Mouse (Mus musculus) Patski (cell line): ENCODE data around the gene Rd3l. TPM values are rescaled to one million over a fixed set of nuclear protein-coding genes. Genes with fewer than 3 reads are reported as not detected.
"Not testable (repeated sequence)": the region's sequence is repeated elsewhere in the genome, so short reads cannot be mapped to it uniquely, and the experiment has no call there.

Experiments used
- ATAC-seq: fragments of 100-300 bp; one replicate; pipeline ENCODE4 v1.8.0; 2021
- CTCF ChIA-PET: fragments of 350-600 bp; sonication (Branson Sonifier 250); formaldehyde crosslinking; loops from one replicate; lab custom pipeline; 2022; ENCODE audit warnings: inconsistent platforms; lab: Charles Lee
- POLR2A ChIA-PET: fragments of 350-600 bp; sonication (Branson Sonifier 250); formaldehyde crosslinking; loops from one replicate; lab custom pipeline; 2022; ENCODE audit warnings: antibody characterized with exemption, inconsistent platforms; lab: Charles Lee
- DNase-seq: peaks from one replicate; pipeline ENCODE4 v3.0.0-alpha.2; 2011; ENCODE audit warnings: low read depth, low spot score
- H3K27me3 ChIP-seq: fragments of 371-371 bp; one replicate; pipeline ENCODE4 v1.5.1; 2021
- CTCF ChIP-seq: fragments of 100-300 bp; IDR thresholded peaks from one replicate; pipeline ENCODE4 v1.5.1; 2021
- in situ Hi-C: fragments of 300-500 bp; cut with MboI; formaldehyde crosslinking; loops from 3 replicates; pipeline ENCODE4 v1.11.1; 2018; ENCODE audit warnings: low pct_unique_long_range_greater_than_20kb, mixed read lengths
- polyA plus RNA-seq: library from polyadenylated mRNA; unstranded; gene quantifications from one replicate; pipeline ENCODE4 v1.2.3, GENCODE M21; 2021

Rd3l gene
- polyA plus RNA-seq, 1 experiment from 2014 or later = not detected

DNA sequence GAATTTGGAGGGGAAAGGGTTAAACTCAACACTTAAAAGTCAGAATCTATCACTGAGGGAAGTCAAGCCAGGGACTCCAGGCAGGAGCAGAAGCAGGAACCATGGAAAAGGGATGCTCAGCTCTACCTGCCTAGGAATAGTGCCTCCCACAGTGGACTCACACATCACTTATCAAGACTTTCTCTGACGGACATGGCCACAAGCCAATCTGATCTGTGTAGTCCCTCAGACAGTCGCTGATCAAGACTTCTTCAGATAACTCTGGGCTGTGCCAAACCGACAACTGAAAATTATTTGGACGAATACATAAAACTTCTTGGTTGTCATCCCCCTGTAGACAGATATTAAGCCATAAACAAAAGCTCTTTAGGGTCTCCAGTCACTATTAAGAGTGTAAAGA lies 11.0 kb downstream of the Rd3l start:
- TF ChIP-seq CTCF = no peak
- DNase-seq (no peak), ATAC-seq (no peak)
- H3K27me3 ChIP-seq = peaks cover 7% of the 10 kb centered on the region
- CTCF ChIA-PET = no interaction called here
- POLR2A ChIA-PET = no interaction called here
- in situ Hi-C loops = no loop called here

DNA sequence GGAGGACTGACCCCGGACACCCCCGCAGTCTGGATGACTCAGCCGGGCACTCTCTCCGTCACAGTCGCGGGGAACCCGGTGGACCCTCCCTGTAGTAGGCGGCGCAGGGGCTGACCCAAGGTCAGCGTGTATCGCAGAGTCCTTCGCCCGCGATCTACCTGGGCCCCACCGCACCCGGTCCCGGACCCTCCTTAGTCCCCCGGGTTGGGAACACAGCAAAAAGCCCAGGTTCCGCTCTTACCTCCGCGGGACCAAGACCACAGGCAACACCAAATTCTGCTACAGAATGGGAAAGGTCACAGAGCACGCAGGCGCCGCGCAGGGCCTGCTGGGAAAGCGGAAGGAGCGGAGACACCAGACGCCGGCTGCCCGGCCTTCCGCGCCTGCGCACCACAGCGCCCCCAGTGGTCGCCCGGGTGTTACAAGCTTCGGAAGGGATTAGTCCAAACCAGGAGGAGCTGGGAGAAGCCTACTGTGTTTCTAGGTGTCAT lies 14.4 kb downstream of the Rd3l start, which contains the start of gene Atp5mpl:
TSS of gene Atp5mpl (minus strand) at position 295 of the 491 bp plus-strand sequence.
- ATAC-seq (peak; percentile 60), DNase-seq (no peak)
- peaks cover 7% of the 10 kb centered on the region for H3K27me3 ChIP-seq
- in situ Hi-C loops = no loop called here
- peak; percentile 100 for TF ChIP-seq CTCF
- POLR2A ChIA-PET = interaction anchor here (0.6 to 0.9 kb wide), 2 partner anchors 8 to 10 kb away, joined by 3 read pairs; no protein-coding TSS in a partner anchor
- CTCF ChIA-PET = interaction anchor here (0.6 to 1.0 kb wide), 6 partner anchors 9 to 110 kb away, joined by 3 read pairs; partner anchors contain the start of gene Rd3l

DNA sequence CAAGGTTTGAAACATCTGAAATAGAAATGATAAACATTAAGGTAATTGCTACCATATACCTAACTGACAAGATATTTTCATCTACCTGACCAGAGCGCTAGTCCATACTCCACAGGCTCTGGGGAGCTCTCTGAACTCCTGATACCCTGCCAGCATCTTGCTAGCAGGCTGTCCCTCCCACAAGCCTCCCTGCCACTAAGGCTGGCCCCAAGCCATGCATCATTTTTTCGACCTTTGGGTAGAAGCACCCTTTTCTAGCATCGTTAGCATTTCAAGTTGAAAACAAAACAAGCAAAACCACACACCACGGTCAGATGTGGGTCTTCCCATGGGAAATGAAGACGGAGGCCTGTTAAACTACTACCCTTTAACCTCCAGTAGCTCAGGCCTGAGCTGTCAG lies 17.8 kb downstream of the Rd3l start:
- in situ Hi-C loops = no loop called here
- no peaks in the 10 kb centered on the region for H3K27me3 ChIP-seq
- TF ChIP-seq CTCF = no peak
- POLR2A ChIA-PET = no interaction called here
- DNase-seq (no peak), ATAC-seq (no peak)
- CTCF ChIA-PET = interaction anchor here (1.2 kb wide), 1 partner anchor 38 kb away, joined by 3 read pairs; no protein-coding TSS in a partner anchor

DNA sequence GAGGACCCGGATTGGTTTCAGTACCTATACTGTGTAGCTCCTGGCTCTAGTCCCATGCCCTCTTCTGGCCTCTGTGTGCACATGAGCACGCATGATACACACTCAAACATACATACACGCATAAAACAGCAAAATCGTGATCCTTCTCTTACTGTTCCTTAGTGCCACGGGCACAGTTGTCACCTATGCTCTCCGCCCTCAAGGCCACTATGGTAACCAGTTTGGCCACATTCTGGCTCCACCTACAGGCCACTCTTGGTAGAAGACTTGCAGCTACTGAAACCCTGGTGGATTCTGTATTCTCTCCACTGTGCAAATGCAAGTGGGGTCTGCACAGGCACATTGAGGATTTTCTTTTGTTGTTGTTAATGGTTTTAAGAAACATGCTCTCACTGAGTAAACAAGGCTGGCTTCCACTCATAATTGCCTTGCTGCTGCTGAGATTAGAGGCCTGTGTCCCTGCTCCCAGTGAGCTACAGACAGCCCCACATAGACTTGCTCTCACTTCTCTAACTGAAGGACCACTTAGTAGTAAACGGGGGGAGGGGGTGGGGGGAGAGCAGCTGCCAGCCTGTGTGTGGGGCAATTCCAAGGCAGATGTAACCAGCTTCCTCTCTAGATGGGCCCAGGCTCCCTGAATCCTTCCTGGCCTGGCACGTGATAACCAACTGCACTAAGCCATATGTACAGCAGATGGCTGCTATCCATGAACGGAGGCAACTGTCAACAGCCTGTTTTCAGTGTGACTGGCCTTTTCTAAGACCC lies 22.8 kb downstream of the Rd3l start:
- no peaks in the 10 kb centered on the region for H3K27me3 ChIP-seq
- ChIA-PET CTCF (interaction anchor here (0.8 to 1.5 kb wide), 3 partner anchors 9 to 142 kb away, joined by 3 to 5 read pairs (median 3); partner anchors contain the start of gene Atp5mpl), POLR2A (interaction anchor here (0.7 kb wide), 1 partner anchor 9 kb away, joined by 3 read pairs; no protein-coding TSS in a partner anchor)
- in situ Hi-C loops = no loop called here
- TF ChIP-seq CTCF = peak; percentile 79
- no peak for ATAC-seq
- DNase-seq = no peak

DNA sequence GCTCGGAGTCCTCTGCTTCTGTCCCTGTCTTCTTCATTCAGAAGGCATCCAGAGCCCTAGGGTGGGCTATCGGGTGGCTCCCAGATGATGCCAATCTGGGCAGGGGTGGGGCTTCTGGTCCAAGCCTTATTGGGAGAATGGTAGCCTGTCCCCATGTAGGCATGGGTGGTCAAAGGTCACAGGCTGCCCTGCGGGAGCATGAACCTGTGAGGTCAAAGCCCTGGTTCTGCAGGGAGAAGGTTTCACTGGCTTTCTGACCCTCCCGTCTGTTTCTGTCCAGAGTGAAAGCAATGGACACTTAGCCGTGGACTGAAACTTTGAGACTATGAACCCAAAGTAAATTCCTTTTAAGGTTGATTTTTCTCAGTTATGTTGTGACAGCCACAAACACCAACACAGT lies 24.9 kb downstream of the Rd3l start:
- POLR2A ChIA-PET = no interaction called here

DNA sequence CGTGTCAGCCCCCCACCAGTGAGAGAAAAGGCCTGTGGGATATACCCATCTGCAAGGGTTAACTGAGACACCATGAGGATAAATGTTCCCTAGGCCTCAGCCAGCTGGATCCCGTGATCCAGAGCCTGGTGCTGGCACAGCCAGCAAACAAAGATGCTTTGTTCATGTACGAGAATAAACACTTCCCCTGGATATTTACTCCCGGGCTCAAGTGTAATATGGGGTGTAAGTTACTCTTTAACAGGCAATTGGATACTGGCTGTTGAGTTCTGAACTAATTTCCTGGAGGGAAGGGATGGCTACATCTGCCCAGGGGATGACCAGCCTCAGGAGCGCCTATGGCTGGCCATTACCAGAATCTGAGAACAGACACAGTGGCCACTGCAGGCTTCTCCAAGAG lies 29.4 kb downstream of the Rd3l start:
- in situ Hi-C loops = loop anchor here (5.0 kb wide), 1 partner anchor 74 kb away; no protein-coding TSS in a partner anchor
- ATAC-seq = no peak
- no peaks in the 10 kb centered on the region for H3K27me3 ChIP-seq
- ChIA-PET POLR2A (no interaction called here), CTCF (interaction anchor here (1.1 to 1.2 kb wide), 3 partner anchors 15 to 213 kb away, joined by 3 to 6 read pairs (median 3); partner anchors contain the start of gene Atp5mpl)
- DNase-seq = no peak
- TF ChIP-seq CTCF = no peak

More for the DNA sequence above, 24.9 kb downstream of the Rd3l start:
- TF ChIP-seq CTCF = no peak
- no peak for DNase-seq
- in situ Hi-C loops = no loop called here
- ATAC-seq = no peak
- CTCF ChIA-PET = no interaction called here
- H3K27me3 ChIP-seq = no peaks in the 10 kb centered on the region

DNA sequence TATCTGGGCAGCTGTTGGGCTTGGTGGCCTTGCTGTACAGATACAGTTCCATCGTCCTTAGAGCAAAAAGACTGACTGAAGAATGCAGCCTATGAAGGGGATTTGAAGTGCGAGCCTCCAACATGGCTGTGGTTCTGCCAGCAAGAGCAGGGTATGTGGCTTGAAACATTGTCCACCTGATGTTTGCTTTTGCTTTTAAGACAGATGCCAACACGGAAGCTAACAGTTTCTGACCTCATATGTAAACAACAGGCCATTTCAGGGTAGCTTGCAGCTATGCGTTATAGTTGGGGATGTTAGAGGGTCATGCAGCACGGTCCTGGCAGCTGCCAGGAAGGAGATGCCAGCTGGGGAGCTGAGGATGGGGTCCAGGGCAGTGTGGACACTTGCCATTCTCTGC lies 30.6 kb downstream of the Rd3l start:
- DNase-seq (no peak), ATAC-seq (no peak)
- H3K27me3 ChIP-seq = no peaks in the 10 kb centered on the region
- TF ChIP-seq CTCF = no peak
- ChIA-PET CTCF (interaction anchor here (1.0 to 1.2 kb wide), 4 partner anchors 16 to 211 kb away, joined by 3 to 6 read pairs (median 3); partner anchors contain the start of gene Atp5mpl), POLR2A (no interaction called here)
- in situ Hi-C loops = loop anchor here (5.0 kb wide), 1 partner anchor 73 kb away; no protein-coding TSS in a partner anchor

DNA sequence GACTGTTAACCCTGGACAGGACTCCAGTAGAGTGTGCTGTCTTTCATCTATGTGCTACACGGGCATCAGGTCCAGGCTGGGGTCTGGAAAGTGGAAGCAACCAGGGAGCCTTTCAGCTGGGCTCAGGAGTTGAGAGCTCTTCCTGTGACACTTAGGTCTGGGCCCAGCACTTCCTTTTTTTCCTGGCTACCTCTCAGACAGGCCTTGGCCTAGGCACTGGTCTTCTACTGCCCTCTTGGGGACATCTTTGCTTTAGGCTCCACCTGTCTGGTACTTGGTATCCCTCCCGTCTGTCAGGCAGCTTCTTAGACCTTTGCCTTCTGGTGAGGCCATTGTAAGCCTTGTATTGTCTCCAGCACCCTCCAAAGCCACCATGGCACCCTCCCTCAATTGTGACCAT lies 34.4 kb downstream of the Rd3l start:
- ChIA-PET CTCF (interaction anchor here (0.7 to 1.9 kb wide), 5 partner anchors 14 to 123 kb away, joined by 3 to 4 read pairs (median 4); no protein-coding TSS in a partner anchor), POLR2A (interaction anchor here (0.6 kb wide), 1 partner anchor 130 kb away, joined by 4 read pairs; no protein-coding TSS in a partner anchor)
- no peaks in the 10 kb centered on the region for H3K27me3 ChIP-seq
- in situ Hi-C loops = no loop called here
- TF ChIP-seq CTCF = no peak
- no peak for ATAC-seq
- DNase-seq = no peak

DNA sequence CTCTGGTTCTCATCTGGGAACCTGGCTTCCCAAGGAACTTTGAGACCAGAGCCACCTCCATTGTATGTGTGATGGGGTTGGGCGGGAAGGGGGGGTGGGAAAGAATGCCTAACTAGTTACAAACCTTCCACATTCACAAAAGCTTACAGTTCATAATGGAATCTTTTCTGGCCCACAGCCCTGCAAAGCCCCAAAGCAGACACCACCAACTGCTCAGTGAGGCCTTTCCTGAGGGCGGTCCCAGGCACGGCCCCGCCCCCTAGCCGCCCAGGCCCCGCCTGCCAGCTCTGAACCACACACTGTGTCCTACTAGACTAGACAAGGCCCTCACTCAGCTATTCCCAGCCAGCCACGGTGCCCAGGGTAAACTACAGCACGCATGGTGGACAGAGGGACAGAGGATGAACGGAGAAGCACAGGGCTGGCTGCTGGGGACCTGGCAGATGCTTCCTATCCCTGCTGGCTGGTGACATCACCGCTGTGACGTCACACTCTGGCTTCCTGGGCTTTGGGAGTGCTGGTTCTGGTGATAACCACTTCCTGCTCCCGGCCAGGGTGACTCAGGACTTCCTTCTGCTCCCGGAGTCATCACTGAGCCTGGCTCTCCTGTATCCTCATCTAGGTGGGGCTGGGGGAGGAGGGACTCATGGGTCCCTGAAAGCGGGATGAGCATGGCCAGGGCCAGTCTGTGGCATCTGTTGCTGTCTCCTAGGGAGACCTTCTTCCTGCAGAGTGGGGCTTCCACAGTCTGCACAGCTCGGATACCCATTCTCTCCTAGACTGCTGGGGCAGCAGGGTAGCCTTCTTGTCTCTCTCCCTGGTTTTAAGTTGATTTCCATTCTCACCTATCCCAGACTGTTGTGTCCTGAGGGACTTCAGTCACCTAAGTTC lies 35.1 kb downstream of the Rd3l start:
- DNase-seq, in situ Hi-C loops: not testable (repeated sequence)
- ATAC-seq = peak; percentile 25

DNA sequence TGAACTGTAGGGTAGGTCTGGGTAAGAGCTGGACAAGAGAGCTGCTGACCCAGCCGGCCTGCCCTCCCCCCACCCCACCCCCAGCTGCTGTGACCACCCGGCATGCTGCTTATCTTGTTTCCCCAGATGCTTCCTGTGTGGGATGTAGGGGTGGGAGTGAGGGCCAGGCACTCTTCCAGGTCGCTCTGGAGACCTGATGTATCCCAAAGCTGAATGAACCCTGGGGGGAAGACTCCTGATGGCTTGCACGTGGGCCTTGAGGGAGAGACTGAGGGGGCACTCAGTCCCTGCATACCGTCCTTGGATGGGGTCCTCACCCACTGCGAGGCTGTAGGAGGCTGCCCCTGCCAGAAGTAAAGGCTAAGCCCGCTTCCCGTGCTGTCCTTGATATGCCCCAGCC lies 36.0 kb downstream of the Rd3l start:
- DNase-seq = no peak
- no peak for ATAC-seq
- in situ Hi-C loops = no loop called here
- ChIA-PET POLR2A (no interaction called here), CTCF (interaction anchor here (1.5 kb wide), 1 partner anchor 8 kb away, joined by 3 read pairs; no protein-coding TSS in a partner anchor)
- no peak for TF ChIP-seq CTCF
- H3K27me3 ChIP-seq = no peaks in the 10 kb centered on the region

More for the DNA sequence above, 35.1 kb downstream of the Rd3l start:
- H3K27me3 ChIP-seq = not testable (repeated sequence)
- ChIA-PET CTCF (interaction anchor here (0.7 to 1.9 kb wide), 6 partner anchors 9 to 122 kb away, joined by 3 to 4 read pairs (median 4); no protein-coding TSS in a partner anchor), POLR2A (interaction anchor here (0.5 kb wide), 1 partner anchor 82 kb away, joined by 3 read pairs; no protein-coding TSS in a partner anchor)

DNA sequence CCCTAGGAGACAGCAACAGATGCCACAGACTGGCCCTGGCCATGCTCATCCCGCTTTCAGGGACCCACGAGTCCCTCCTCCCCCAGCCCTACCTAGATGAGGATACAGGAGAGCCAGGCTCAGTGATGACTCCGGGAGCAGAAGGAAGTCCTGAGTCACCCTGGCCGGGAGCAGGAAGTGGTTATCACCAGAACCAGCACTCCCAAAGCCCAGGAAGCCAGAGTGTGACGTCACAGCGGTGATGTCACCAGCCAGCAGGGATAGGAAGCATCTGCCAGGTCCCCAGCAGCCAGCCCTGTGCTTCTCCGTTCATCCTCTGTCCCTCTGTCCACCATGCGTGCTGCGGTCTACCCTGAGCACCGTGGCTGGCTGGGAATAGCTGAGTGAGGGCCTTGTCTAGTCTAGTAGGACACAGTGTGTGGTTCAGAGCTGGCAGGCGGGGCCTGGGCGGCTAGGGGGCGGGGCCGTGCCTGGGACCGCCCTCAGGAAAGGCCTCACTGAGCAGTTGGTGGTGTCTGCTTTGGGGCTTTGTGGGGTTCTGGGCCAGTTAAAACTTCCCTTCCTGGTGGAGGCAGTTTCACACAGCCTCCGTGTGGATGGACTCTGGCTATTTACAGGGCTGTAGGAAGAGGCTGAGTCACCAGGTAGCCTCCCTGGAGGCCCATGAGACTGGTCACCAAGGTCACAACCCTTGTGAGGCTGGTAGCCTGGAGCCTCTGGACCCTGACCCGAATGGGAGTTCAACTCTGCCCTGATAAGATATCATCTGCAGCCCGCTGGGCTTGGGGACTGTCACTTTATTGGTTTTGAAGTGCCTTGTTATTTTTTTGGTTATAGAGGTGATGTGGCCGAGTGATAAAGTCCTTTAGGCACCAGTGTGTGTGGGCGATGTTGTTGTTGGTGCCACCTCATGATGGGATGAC lies 36.8 kb downstream of the Rd3l start:
- DNase-seq, ATAC-seq, H3K27me3 ChIP-seq, POLR2A ChIA-PET: not testable (repeated sequence)
- CTCF ChIA-PET = interaction anchor here (1.5 kb wide), 1 partner anchor 8 kb away, joined by 3 read pairs; no protein-coding TSS in a partner anchor
- in situ Hi-C loops = loop anchor here (5.0 kb wide), 1 partner anchor 37 kb away; the partner anchor contains the start of gene Ppp1r13b
